Mouse (Mus musculus) liver, adult 2 months (tissue): ENCODE results near the gene Nfu1. TPM values are rescaled to one million over a fixed set of nuclear protein-coding genes. Genes with fewer than 3 reads are reported as not detected.

ENCODE experiments used
- DNase-seq: peaks from one replicate; pipeline ENCODE4 v3.0.0-alpha.2; 2011; ENCODE audit warnings: low read depth, low spot score; ENCODE audit errors: extremely low read depth
- H3K27ac ChIP-seq: fragments of 200-500 bp; replicated peaks from 2 replicates; pipeline ENCODE4 v1.5.1; 2012; ENCODE audit warnings: low read depth, mild to moderate bottlenecking, control low read depth, inconsistent platforms, low read length; ENCODE audit not compliant: insufficient read depth
- H3K27me3 ChIP-seq: fragments of 200-500 bp; 2 replicates; pipeline ENCODE4 v1.6.1; 2012; ENCODE audit warnings: mild to moderate bottlenecking, moderate library complexity, low read length, inconsistent platforms; ENCODE audit not compliant: control insufficient read depth, insufficient read depth
- H3K36me3 ChIP-seq: fragments of 200-500 bp; 2 replicates; pipeline ENCODE4 v1.6.1; 2012; ENCODE audit warnings: low read length, inconsistent platforms; ENCODE audit not compliant: control insufficient read depth, insufficient read depth
- H3K4me1 ChIP-seq: fragments of 200-500 bp; 2 replicates; pipeline ENCODE4 v1.6.1; 2011; ENCODE audit warnings: low read length; ENCODE audit not compliant: control insufficient read depth, insufficient read depth
- H3K4me3 ChIP-seq: fragments of 200-500 bp; 2 replicates; pipeline ENCODE4 v1.5.1; 2011; ENCODE audit warnings: low read depth, mild to moderate bottlenecking, control low read depth, low read length, moderate library complexity; ENCODE audit not compliant: insufficient read depth
- H3K79me2 ChIP-seq: fragments of 200-500 bp; 2 replicates; pipeline ENCODE4 v1.6.1; 2012; ENCODE audit warnings: inconsistent platforms, mild to moderate bottlenecking, low read length, moderate library complexity; ENCODE audit not compliant: control insufficient read depth, insufficient read depth
- H3K9ac ChIP-seq: fragments of 200-500 bp; 2 replicates; pipeline ENCODE4 v1.6.1; 2012; ENCODE audit warnings: low read depth, mild to moderate bottlenecking, control low read depth, inconsistent platforms, low read length
- CTCF ChIP-seq: fragments of 200-500 bp; IDR thresholded peaks from 2 replicates; pipeline ENCODE4 v1.5.1; 2011; ENCODE audit warnings: low read depth, low read length, control low read depth
- POLR2A ChIP-seq: fragments of 200-500 bp; IDR thresholded peaks from 2 replicates; pipeline ENCODE4 v1.6.1; 2011; ENCODE audit warnings: low read length, control low read depth; ENCODE audit not compliant: insufficient read depth; ENCODE audit errors: extremely low read depth
- WGBS: fragments of 180-500 bp; shearing (Covaris S2); methylation state at CpG from one replicate; pipeline ENCODE4 v1.1.7; 2018; 5-methylcytosine and 5-hydroxymethylcytosine counted together
- polyA plus RNA-seq: library from polyadenylated mRNA; depleted of rRNA; stranded (reverse); fragments of >200 nt; gene quantifications from 2 replicates; pipeline ENCODE4 v1.2.3, GENCODE M21; 2012
- total RNA-seq: library from RNA; depleted of rRNA; stranded (reverse); fragments of >200 nt; gene quantifications from 2 replicates; pipeline ENCODE4 v1.2.3, GENCODE M21; 2014

The Nfu1 gene
- total and polyA plus RNA-seq, 2 experiments: 51.7 to 152 TPM

DNA sequence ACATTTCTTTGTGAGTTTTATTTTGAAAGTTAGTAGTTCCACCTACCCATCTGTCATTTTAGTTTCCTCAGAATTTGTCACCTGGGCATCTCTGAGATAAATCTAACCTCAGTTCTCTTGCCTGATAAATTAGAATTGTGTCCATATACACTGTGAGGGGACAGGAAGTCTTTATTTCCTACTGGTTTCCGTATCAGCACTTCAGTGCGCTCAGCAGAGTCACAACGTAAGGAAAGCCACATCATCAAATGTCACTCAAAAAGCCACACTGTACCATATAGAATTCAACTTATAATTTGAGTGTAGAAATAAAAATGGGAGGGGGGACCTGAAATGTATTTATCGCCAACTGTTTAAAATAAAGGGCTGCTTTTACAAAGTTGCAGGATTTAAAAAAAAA is 14.8 kb upstream of the Nfu1 start:
- WGBS: 89% methylated on average over 4 of the region's 4 CpGs
- DNase-seq: no peak
- Histone ChIP-seq H3K27ac (no peak overlapping the region), H3K36me3 (peaks cover 3% of the 10 kb centered on the region; the same call in 1 of the 2 replicates), H3K79me2 (no peaks in the 10 kb centered on the region), H3K9ac (no peak overlapping the region), H3K4me3 (no peak overlapping the region), H3K4me1 (no peaks in the 10 kb centered on the region), H3K27me3 (no peaks in the 10 kb centered on the region)
- TF ChIP-seq POLR2A (no peak), CTCF (no peak)

DNA sequence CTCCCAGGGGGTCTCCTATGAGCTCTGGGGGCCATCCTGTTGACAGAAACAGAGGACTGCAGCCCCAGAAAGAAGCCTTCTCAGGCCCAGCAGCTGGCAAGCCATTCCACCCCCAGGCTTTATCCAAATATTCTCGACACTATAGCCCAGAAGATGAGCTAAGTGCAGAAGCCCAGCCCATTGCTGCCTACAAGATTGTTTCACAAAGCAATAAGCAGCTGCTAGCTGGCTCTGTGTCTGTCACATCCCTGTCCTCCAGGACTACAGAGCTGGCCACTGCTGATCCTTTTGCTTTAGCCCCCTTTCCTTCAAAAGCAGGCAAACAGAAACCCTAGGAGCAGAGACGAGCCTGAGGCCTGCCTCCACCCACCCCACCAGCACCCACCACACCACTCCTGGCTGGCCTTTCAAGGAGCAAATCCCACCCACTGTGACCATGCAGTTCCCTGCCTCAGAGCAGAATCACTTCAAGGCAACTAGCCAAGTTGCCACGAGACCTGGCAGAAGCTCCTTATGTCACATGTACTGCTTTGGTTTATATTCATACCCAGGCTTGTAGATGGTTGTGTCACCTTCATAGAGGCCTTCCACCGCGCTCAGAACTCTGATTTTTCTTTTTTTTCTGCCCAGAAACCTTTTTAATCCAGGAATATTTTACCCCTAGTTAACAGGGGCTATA is 12.3 kb upstream of the Nfu1 start:
- H3K27ac ChIP-seq: no peak overlapping the region
- 0 out of 2 replicates have a peak, but pooled peaks cover 2% of the 10 kb centered on the region for H3K4me1 ChIP-seq
- H3K4me3 ChIP-seq: no peak overlapping the region
- no peaks in the 10 kb centered on the region for H3K27me3 ChIP-seq
- WGBS: 90% methylated on average over 5 of the region's 5 CpGs
- DNase-seq: no peak
- H3K36me3 ChIP-seq: peaks cover 3% of the 10 kb centered on the region; the same call in 1 of the 2 replicates
- H3K9ac ChIP-seq: no peak overlapping the region
- TF ChIP-seq POLR2A: no peak
- TF ChIP-seq CTCF: no peak
- no peaks in the 10 kb centered on the region for H3K79me2 ChIP-seq

GRCm38 (mm10) chr6:86997360-86997759 is 11.7 kb upstream of the Nfu1 start:
- WGBS: 95% methylated on average over 6 of the region's 6 CpGs
- Histone ChIP-seq H3K36me3 (peaks cover 3% of the 10 kb centered on the region; the same call in 1 of the 2 replicates), H3K9ac (no peak overlapping the region), H3K79me2 (no peaks in the 10 kb centered on the region), H3K27me3 (no peaks in the 10 kb centered on the region), H3K4me1 (peaks cover 6% of the 10 kb centered on the region; the same call in 1 of the 2 replicates), H3K27ac (no peak overlapping the region), H3K4me3 (no peak overlapping the region)
- TF ChIP-seq POLR2A (no peak), CTCF (no peak)
- DNase-seq: no peak

GRCm38 (mm10) chr6:87001995-87002394 is 7.0 kb upstream of the Nfu1 start:
- peak; percentile 91 for DNase-seq
- H3K4me3 ChIP-seq: no peak overlapping the region
- no peak overlapping the region for H3K27ac ChIP-seq
- H3K9ac ChIP-seq: no peak overlapping the region
- no peaks in the 10 kb centered on the region for H3K79me2 ChIP-seq
- no peak for TF ChIP-seq POLR2A
- TF ChIP-seq CTCF: no peak
- H3K36me3 ChIP-seq: no peaks in the 10 kb centered on the region
- H3K27me3 ChIP-seq: no peaks in the 10 kb centered on the region
- peaks cover 9% of the 10 kb centered on the region for H3K4me1 ChIP-seq
- WGBS: 46% methylated on average over 6 of the region's 6 CpGs

GRCm38 (mm10) chr6:87002521-87003055 is 6.4 kb upstream of the Nfu1 start:
- no peaks in the 10 kb centered on the region for H3K27me3 ChIP-seq
- no peak overlapping the region for H3K4me3 ChIP-seq
- 54% methylated on average over 8 of the region's 8 CpGs for whole genome bisulfite sequencing

GRCm38 (mm10) chr6:87004099-87004498 is 4.9 kb upstream of the Nfu1 start:
- Histone ChIP-seq H3K27me3 (no peaks in the 10 kb centered on the region), H3K36me3 (no peaks in the 10 kb centered on the region), H3K79me2 (no peaks in the 10 kb centered on the region), H3K4me3 (no peak overlapping the region), H3K4me1 (peaks cover 9% of the 10 kb centered on the region), H3K27ac (no peak overlapping the region), H3K9ac (no peak overlapping the region)
- WGBS: 84% methylated on average over 2 of the region's 2 CpGs
- DNase-seq: no peak
- TF ChIP-seq POLR2A: no peak

More at GRCm38 (mm10) chr6:87002521-87003055, 6.4 kb upstream of the Nfu1 start:
- H3K79me2 ChIP-seq: no peaks in the 10 kb centered on the region
- no peak overlapping the region for H3K27ac ChIP-seq
- TF ChIP-seq POLR2A (no peak), CTCF (peak; percentile 58; the same call in 1 of the 2 replicates)
- H3K36me3 ChIP-seq: no peaks in the 10 kb centered on the region
- H3K9ac ChIP-seq: no peak overlapping the region
- H3K4me1 ChIP-seq: peaks cover 9% of the 10 kb centered on the region
- peak; percentile 69 for DNase-seq
